Comparison of ENCODE assay signal across 8 mouse cellular contexts in genomic region chr11:24081687-24082384, GRCm38 (mm10). TPM values are rescaled to one million over a fixed set of nuclear protein-coding genes. Genes with fewer than 3 reads are reported as not detected.
A peak's percentile ranks its signal among the peaks of the same experiment; 100 is the strongest.
DNase-seq lines count a peak whose midpoint lies in the region; ATAC-seq and TF ChIP-seq lines count a peak whose summit lies in the region.

No protein-coding gene starts in this region.

- no peak for TF ChIP-seq EP300 in lung, postnatal 0 days (IDR thresholded peaks at IDR 0.05)

- H3K4me1 ChIP-seq in lung, postnatal 0 days (ENCODE audit: insufficient read depth, low read depth, low read length) = no peaks in the 10 kb centered on the region; the same call in 1 of the 2 replicates
- H3K4me1 ChIP-seq in forebrain, embryonic 16.5 days (replicated peaks; ENCODE audit: control insufficient read depth, insufficient read depth, low read length) = peaks cover 31% of the 10 kb centered on the region
- H3K4me1 ChIP-seq in kidney, embryonic 16.5 days (ENCODE audit: insufficient read depth, low read length) = peaks cover 35% of the 10 kb centered on the region
- peaks cover 11% of the 10 kb centered on the region for H3K4me1 ChIP-seq in midbrain, embryonic 11.5 days (ENCODE audit: control insufficient read depth, insufficient read depth, low read length)

- under 1% methylated on average over 43 of the region's 43 CpGs for WGBS in lung, postnatal 0 days
- WGBS in forebrain, embryonic 16.5 days = under 1% methylated on average over 43 of the region's 43 CpGs
- WGBS in kidney, embryonic 16.5 days = under 1% methylated on average over 43 of the region's 43 CpGs
- WGBS in midbrain, embryonic 11.5 days = under 1% methylated on average over 43 of the region's 43 CpGs

- peak overlapping the region; percentile 66 for H3K4me3 ChIP-seq in lung, postnatal 0 days (ENCODE audit: low read depth, low read length)
- H3K4me3 ChIP-seq in forebrain, embryonic 16.5 days (replicated peaks; ENCODE audit: low read length) = peak overlapping the region; percentile 70
- H3K4me3 ChIP-seq in kidney, embryonic 16.5 days (ENCODE audit: low read length) = peak overlapping the region; percentile 65
- peak overlapping the region; percentile 77 for H3K4me3 ChIP-seq in midbrain, embryonic 11.5 days (ENCODE audit: low read depth, low read length)

- TF ChIP-seq CTCF in lung, postnatal 0 days (IDR thresholded peaks at IDR 0.05) = no peak

- DNase-seq in lung, postnatal 0 days (ENCODE audit: low spot score) = peak; percentile 37
- DNase-seq in lung, adult 18-20 months = no peak
- peak; percentile 67 to 74 for DNase-seq in adrenal gland, postnatal 36 days
- DNase-seq in midbrain, embryonic 11.5 days (ENCODE audit: low spot score, missing footprints) = peak; percentile 97
- DNase-seq in thymus, postnatal 25 days = peak; percentile 23
- no peak for DNase-seq in frontal cortex, postnatal 25 days (ENCODE audit: low spot score in 2 of 2)

- H3K36me3 ChIP-seq in lung, postnatal 0 days (ENCODE audit: insufficient read depth, low read length) = no peaks in the 10 kb centered on the region
- peaks cover 9% of the 10 kb centered on the region for H3K36me3 ChIP-seq in forebrain, embryonic 16.5 days (ENCODE audit: control insufficient read depth, insufficient read depth)
- H3K36me3 ChIP-seq in kidney, embryonic 16.5 days (ENCODE audit: insufficient read depth, low read length) = no peaks in the 10 kb centered on the region
- peaks cover 8% of the 10 kb centered on the region; the same call in 1 of the 2 replicates for H3K36me3 ChIP-seq in midbrain, embryonic 11.5 days (ENCODE audit: control insufficient read depth, insufficient read depth, low read length)

- peak overlapping the region; percentile 100 for H3K4me2 ChIP-seq in lung, postnatal 0 days (replicated peaks; ENCODE audit: low read depth, low read length)
- peak overlapping the region; percentile 63 for H3K4me2 ChIP-seq in forebrain, embryonic 16.5 days (ENCODE audit: low read length)
- H3K4me2 ChIP-seq in kidney, embryonic 16.5 days (replicated peaks; ENCODE audit: low read depth, low read length) = peak overlapping the region; percentile 99
- H3K4me2 ChIP-seq in midbrain, embryonic 11.5 days = peak overlapping the region; percentile 100

- H3K9me3 ChIP-seq in lung, postnatal 0 days (ENCODE audit: low read length) = no peaks in the 10 kb centered on the region
- no peaks in the 10 kb centered on the region for H3K9me3 ChIP-seq in forebrain, embryonic 16.5 days (ENCODE audit: control insufficient read depth, low read length)
- H3K9me3 ChIP-seq in kidney, embryonic 16.5 days (ENCODE audit: low read length) = no peaks in the 10 kb centered on the region
- H3K9me3 ChIP-seq in midbrain, embryonic 11.5 days (ENCODE audit: control insufficient read depth, low read length) = no peaks in the 10 kb centered on the region

- no peaks in the 10 kb centered on the region for H3K27me3 ChIP-seq in lung, postnatal 0 days (replicated peaks; ENCODE audit: insufficient read depth, low read length)
- H3K27me3 ChIP-seq in forebrain, embryonic 16.5 days (replicated peaks; ENCODE audit: control insufficient read depth, insufficient read depth, low read length) = no peaks in the 10 kb centered on the region
- peaks cover 56% of the 10 kb centered on the region for H3K27me3 ChIP-seq in kidney, embryonic 16.5 days (ENCODE audit: insufficient read depth, low read length)
- no peaks in the 10 kb centered on the region for H3K27me3 ChIP-seq in midbrain, embryonic 11.5 days (ENCODE audit: control insufficient read depth, insufficient read depth, low read length)

- ATAC-seq in lung, postnatal 0 days = peak; percentile 25
- ATAC-seq in forebrain, embryonic 16.5 days = peak; percentile 11; the same call in 1 of the 2 replicates
- peak; percentile 64 for ATAC-seq in kidney, embryonic 16.5 days (ENCODE audit: low FRiP score, low TSS enrichment)
- peak; percentile 18 for ATAC-seq in midbrain, embryonic 11.5 days (ENCODE audit: low FRiP score)

- H3K9ac ChIP-seq in lung, postnatal 0 days (replicated peaks; ENCODE audit: low read depth) = 0 out of 2 replicates have a peak overlapping the region, but pooled peaks have one; percentile 16
- peak overlapping the region; percentile 93 for H3K9ac ChIP-seq in forebrain, embryonic 16.5 days (replicated peaks; ENCODE audit: low read depth, low read length)
- H3K9ac ChIP-seq in kidney, embryonic 16.5 days (replicated peaks; ENCODE audit: low read length) = peak overlapping the region; percentile 65
- H3K9ac ChIP-seq in midbrain, embryonic 11.5 days (ENCODE audit: low read length) = peak overlapping the region; percentile 93

- no peak overlapping the region for H3K27ac ChIP-seq in lung, postnatal 0 days (ENCODE audit: low read length)
- peak overlapping the region; percentile 99 for H3K27ac ChIP-seq in forebrain, embryonic 16.5 days (ENCODE audit: low read length)
- 0 out of 2 replicates have a peak overlapping the region, but pooled peaks have one; percentile 21 for H3K27ac ChIP-seq in kidney, embryonic 16.5 days (ENCODE audit: low read length)
- H3K27ac ChIP-seq in midbrain, embryonic 11.5 days (ENCODE audit: low read depth, low read length) = peak overlapping the region; percentile 84

RNA-seq across cellular contexts. Expression of gene Bcl11a, which starts 4.0 kb away (rescaled TPM):
- polyA plus RNA-seq in lung, postnatal 0 days (2015; fragmentation: Nextera tagmentation; extraction: Ambion mirVana) = 2.4 and 2.6 TPM in 2 replicates
- 1 to 10 TPM; 4.9 to 5.4 TPM for total RNA-seq in adrenal gland, postnatal 36 days (2021)
- 236 and 244 TPM in 2 replicates for polyA plus RNA-seq in forebrain, embryonic 16.5 days (2015; fragmentation: Nextera tagmentation; extraction: Ambion mirVana)
- 2.8 and 3.1 TPM in 2 replicates for polyA plus RNA-seq in kidney, embryonic 16.5 days (2015; fragmentation: Nextera tagmentation; extraction: Ambion mirVana)
- polyA plus RNA-seq in midbrain, embryonic 11.5 days (2014; fragmentation: Nextera tagmentation; extraction: Ambion mirVana) = 42.5 and 44.1 TPM in 2 replicates

RNA-seq across cellular contexts. Expression of gene A830031A19Rik, which starts 7.0 kb away (rescaled TPM):
- polyA plus RNA-seq in lung, postnatal 0 days (2015; fragmentation: Nextera tagmentation; extraction: Ambion mirVana) = not detected in 2 replicates
- not detected for total RNA-seq in adrenal gland, postnatal 36 days (2021)
- not detected in 2 replicates for polyA plus RNA-seq in forebrain, embryonic 16.5 days (2015; fragmentation: Nextera tagmentation; extraction: Ambion mirVana)
- polyA plus RNA-seq in kidney, embryonic 16.5 days (2015; fragmentation: Nextera tagmentation; extraction: Ambion mirVana) = not detected in 2 replicates
- polyA plus RNA-seq in midbrain, embryonic 11.5 days (2014; fragmentation: Nextera tagmentation; extraction: Ambion mirVana) = not detected in 2 replicates

Comparison
In these comparisons a context has a peak if more than half of its experiments do, and no peak if none do; other contexts are left out.
1. DNase-seq: peak in lung, postnatal 0 days (single experiment), adrenal gland, postnatal 36 days (2 of 2), midbrain, embryonic 11.5 days (single experiment) and thymus, postnatal 25 days (single experiment); none in lung, adult 18-20 months (0 of 2) and frontal cortex, postnatal 25 days (0 of 2).
2. ATAC-seq: peak in every context shown above with its lines; median percentile 64 in kidney, embryonic 16.5 days; 25 in lung, postnatal 0 days; 18 in midbrain, embryonic 11.5 days; 11 in forebrain, embryonic 16.5 days.
3. H3K9ac ChIP-seq: peak in every context shown above with its lines; median percentile 93 in forebrain, embryonic 16.5 days; 93 in midbrain, embryonic 11.5 days; 65 in kidney, embryonic 16.5 days; 16 in lung, postnatal 0 days.
4. RNA of gene Bcl11a, which starts 4.0 kb away (polyA plus RNA-seq): 236 to 244 TPM in forebrain, embryonic 16.5 days and 42.5 to 44.1 TPM in midbrain, embryonic 11.5 days; 2.8 to 3.1 TPM in kidney, embryonic 16.5 days and 2.4 to 2.6 TPM in lung, postnatal 0 days; every median in the first group is over 10 times any median in the second.
5. Peak in every context shown above with its lines, with median percentiles within 50 percentile points of each other: H3K4me2 ChIP-seq and H3K4me3 ChIP-seq.